Mouse (Mus musculus): ENCODE data around the gene Polr1d.

GRCm38 (mm10) chr5:147034283-147034682 lies 42.6 kb upstream of the Polr1d start:
- TF ChIP-seq CTCF (IDR thresholded peaks at IDR 0.05; ENCODE audit: borderline replicate concordance, insufficient read depth, low read depth, low read length) (no peak), POLR2A (IDR thresholded peaks at IDR 0.05; ENCODE audit: borderline replicate concordance, insufficient read depth, low read length) (no peak)
